Mouse (Mus musculus): ENCODE measurements around the gene B230217C12Rik.
A peak's percentile ranks its signal among the peaks of the same experiment; 100 is the strongest.
"Not testable (repeated sequence)": the region's sequence is repeated elsewhere in the genome, so short reads cannot be mapped to it uniquely, and the experiment has no call there.

B230217C12Rik gene

DNA sequence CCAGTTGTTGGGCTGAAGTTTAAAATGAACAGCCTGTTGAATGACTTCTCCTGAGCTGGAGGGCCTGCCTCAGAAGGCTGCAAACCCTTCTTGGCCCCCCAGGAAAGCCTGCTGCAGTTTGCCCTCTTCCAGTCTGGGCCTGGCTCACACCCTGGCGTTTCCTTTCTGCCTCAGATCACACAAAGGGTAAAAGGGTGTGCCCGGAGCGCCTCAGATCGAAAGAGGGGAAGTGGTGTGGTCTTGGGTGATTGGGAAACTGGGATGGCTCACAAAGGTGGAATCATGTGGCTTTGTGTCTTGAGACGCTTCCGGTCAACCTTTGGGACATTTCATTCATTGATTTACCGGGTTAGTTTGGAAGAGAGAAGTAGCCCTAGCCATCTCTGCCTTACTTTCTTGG is 14.2 kb upstream of the B230217C12Rik start:
- DNase-seq, result no peak

- no peak for DNase-seq
Measured at GRCm38 (mm10) chr11:97827654-97828053, 12.9 kb upstream of the B230217C12Rik start.

DNA sequence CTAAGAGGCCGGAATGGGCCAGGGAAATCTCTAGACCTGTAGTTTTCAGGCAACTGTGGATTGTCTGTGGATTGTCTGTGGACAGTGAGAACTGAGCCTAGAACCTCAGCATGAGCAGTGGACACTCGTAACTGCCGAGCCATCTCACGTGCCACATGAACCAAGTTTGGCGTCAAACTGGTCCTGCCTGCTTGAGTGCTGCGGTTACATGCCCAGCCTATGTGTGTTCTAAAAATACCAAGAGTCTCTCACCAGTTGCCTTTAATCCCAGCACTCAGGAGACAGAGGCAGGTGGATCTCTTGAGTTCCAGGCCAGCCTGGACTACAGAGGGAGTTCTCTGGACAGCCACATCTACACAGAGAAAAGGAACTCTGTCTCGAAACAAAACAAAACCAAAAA is 11.2 kb upstream of the B230217C12Rik start:
- no peak for DNase-seq

DNA sequence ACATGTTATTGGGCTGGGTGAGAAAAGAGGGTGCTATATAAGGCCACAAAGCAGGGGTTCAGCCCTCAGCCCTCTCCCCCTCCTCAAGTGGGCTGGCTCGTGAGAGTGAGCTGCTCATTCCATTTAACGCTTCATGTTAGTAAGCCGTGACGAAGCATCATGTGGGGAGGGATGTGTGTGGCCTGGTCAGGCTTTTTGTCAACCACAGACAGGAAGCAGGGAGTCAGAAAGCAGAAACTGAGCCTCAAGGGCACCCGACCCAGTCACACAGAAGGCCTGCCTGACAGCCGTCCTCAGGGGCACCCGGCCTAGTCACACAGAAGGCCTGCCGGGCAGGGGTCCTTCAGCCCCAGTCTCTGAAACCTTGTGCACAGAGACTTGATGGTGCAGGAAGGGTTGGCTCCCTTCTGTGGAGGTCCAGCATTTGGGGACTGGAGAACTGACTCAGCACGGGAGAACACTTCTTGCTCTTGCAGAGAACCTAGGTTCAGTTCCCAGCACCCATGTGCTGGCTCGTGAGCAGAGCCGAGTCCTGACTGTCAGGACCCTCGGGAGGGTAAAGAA is 10.6 kb upstream of the B230217C12Rik start:
- peak; percentile 71 for DNase-seq

DNA sequence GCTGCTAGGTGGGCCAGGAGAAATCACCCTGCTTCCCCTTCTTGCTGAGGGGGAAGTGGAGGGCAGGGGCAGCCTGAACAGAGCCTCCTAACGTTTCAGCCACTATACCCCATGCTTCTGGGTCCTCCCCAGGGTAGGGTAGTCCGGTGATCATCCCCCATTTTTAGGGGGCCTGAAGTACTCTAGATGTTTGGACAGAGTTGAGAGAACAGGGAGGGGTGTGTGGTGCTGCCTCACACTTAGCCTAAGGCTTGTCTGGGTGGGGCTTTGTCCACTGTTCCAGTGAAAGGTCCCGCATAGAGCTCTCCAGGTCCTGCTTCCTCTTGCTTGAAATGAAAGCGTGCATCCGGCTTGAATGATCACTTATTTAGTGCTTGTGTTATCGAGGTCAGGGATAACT is 10.1 kb upstream of the B230217C12Rik start:
- DNase-seq, result no peak

DNA sequence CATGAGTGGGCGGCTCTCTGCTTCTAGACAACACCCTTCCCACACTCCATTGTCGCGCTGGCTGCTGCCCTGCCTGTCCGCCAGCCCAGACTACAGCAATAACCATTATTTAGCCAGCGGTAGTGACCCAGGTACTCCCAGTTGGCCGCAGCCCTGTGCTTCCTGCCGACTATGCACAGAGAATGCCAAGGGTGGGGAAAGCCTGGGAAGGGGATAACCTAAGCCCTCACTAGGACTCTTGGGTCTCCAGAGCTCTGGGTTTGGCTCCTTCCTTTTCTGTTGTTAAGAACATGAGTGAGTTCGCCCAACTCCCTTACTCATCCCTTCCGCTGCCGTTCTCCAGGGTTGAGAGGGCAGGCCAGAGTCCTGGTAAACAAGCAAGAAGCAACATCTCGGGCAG is 8.6 kb upstream of the B230217C12Rik start:
- no peak for DNase-seq

GRCm38 (mm10) chr11:97833352-97833751 is 7.2 kb upstream of the B230217C12Rik start:
- no peak for DNase-seq

GRCm38 (mm10) chr11:97836541-97836940 is 4.0 kb upstream of the B230217C12Rik start:
- no peak for DNase-seq

- DNase-seq, result not testable (repeated sequence)
Measured at GRCm38 (mm10) chr11:97837051-97837450, 3.5 kb upstream of the B230217C12Rik start.

DNA sequence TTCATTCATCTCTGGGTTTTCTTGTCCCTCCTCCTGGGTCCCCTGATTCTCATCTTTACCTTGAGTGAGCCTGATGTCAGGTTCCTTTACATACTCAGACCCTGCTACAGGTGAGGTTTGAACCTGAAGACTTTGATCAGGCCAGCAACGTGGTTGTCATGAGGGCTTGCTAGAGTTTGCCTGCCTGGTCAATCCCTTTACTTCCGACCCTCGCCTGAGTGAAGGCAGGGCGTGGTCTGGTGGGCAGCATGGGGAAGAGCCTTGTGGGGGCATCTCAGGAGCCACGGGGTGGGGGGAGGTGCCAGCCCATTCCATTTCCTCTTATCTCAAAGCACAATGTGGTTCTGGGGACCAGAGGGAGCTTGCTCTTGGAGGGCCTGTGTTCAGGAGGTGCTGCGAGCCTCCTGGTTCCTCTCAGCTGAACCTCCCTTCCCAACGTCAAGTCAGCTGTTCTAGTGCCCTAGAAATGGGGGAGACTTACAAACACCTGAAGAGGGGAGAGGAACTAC is 2.9 kb upstream of the B230217C12Rik start:
- DNase-seq, result no peak

GRCm38 (mm10) chr11:97838779-97839440 is 1.7 kb upstream of the B230217C12Rik start:
- DNase-seq, result no peak

DNA sequence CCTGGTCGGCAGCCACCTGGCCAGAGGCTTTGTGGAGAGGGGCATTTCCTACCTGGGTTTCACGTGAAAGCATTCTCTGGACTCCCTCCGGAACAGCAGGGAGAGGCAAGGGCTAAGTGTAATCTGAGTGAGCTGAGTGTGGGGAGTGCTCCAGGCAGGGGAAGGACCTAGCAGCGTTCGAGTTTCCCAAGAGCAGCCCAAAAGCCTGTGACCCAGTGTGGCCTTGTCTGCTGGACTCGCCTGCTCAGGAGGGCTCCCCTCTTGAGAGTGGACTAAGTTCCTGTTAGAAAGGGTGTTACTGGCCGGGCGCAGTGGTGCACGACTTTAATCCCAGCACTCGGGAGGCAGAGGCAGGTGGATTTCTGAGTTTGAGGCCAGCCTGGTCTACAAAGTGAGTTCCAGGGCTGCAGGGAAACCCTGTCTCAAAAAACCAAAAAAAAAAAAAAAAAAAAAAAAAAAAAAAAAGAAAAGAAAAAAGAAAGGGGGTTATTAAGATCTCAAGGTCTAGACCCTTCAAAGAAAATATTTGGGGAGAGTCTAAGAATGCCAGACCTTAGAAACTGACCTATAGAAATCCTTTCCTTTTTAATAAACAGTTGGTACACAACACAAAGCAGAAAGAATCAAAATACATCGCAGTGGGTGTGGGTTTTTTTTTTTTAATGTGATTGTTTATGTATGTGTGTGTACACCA is 992 bp upstream of the B230217C12Rik start:
- no peak for DNase-seq

DNA sequence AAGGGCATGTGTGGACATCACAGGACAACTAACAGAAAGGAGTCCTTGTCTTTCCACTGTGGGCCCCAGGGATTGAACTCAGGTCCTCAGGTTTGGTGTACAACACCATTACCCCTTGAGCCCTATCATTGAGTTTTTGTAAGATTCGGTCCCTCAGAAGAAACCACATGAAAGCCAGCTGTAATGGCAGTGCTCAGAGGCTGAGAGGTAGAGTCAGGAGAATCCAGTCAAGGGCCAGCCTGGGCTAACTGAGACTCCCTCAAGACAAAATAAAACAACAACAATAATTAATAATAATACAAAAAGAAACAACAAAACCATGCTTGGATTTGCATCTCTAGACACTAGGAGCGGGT is 467 bp upstream of the B230217C12Rik start:
- DNase-seq, result no peak

GRCm38 (mm10) chr11:97840991-97841661 is 546 bp downstream of the B230217C12Rik start:
- DNase-seq, result peak; percentile 95

DNA sequence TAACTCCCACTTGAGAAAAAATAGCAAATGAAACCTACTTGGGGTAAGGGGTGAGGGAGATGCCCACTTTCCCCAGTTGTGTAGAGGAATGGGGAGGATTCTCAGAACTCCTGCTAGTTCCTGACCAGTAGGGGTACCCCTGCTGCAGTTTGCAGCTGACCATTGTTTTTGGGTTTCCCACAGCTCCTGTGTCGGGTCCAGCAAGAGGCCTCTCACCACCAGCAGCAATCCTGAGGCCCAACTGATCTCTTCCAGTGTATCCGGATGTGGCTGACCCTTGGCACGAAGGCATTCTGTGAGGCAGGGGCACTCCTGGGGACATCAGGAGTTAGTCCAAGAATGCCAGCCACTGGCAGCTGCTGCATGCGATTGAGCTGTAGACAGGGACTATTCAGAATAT is 1.4 kb downstream of the B230217C12Rik start:
- no peak for DNase-seq

DNA sequence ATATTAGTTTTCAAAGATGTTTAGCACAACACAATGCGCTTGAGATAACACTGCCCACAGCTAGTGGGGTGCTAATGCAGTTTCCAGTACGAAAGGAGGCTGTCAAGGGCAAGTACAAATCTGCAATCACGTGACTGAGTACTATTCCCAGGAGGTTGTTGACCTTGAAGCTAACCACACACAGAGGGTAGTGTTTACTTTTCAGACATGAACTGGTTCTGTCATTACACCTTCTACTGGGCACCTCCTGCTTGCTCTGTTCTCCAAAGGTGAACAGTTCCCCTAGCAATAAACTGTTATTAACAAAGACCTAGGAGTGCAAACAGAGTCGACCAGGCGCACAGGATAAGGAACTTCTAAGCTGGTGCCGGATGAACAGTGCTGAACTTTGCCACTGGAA is 9.8 kb downstream of the B230217C12Rik start:
- no peak for DNase-seq

- DNase-seq, result no peak
Measured at GRCm38 (mm10) chr11:97851601-97852000, 11.0 kb downstream of the B230217C12Rik start.

GRCm38 (mm10) chr11:97855473-97855872 is 14.9 kb downstream of the B230217C12Rik start:
- no peak for DNase-seq

DNA sequence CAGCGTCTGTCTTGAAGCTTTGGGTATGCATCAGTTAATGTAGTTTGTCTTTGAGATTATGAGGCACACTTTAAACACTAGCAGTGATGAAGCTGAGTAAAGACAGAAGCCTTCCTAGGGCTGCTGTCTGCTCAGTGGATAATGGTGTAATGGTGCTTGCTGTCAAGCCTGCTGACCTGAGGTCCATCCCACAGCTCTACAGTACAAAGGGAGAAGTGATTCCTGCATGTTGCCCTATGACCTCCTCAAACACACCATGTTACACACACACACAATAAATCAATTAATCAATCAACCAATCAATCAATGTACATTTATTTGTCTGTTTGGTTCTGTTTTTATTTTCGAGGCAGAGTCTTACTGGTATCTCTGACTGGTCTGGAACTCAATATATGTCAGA is 21.6 kb downstream of the B230217C12Rik start:
- DNase-seq, result no peak

GRCm38 (mm10) chr11:97865421-97865820 is 24.8 kb downstream of the B230217C12Rik start:
- no peak for DNase-seq

- DNase-seq, result no peak
Measured at GRCm38 (mm10) chr11:97866091-97866888, 25.7 kb downstream of the B230217C12Rik start.

GRCm38 (mm10) chr11:97867591-97867990 is 27.0 kb downstream of the B230217C12Rik start:
- peak; percentile 37 for DNase-seq

DNA sequence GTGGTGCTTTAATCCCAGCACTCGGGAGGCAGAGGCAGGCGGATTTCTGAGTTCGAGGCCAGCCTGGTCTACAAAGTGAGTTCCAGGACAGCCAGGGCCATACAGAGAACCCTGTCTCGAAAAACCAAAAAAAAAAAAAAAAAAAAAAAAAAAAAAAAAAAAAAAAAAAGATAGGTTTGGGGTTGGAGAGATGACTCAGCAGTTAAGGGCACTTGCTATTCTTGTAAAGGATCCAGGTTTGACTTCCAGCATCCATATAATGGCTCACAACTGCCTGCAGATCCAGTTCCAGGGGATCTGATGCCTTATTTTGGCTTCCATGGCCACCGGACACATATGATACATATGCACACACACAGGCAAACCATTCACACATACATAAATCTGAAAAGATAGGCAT is 31.8 kb downstream of the B230217C12Rik start:
- not testable (repeated sequence) for DNase-seq

Measured in layer of hippocampus, adult 9-11 months (tissue).